Mouse (Mus musculus) myocyte (in vitro differentiated cells): ENCODE results near the gene Rnf148. TPM values are rescaled to one million over a fixed set of nuclear protein-coding genes. Genes with fewer than 3 reads are reported as not detected.

ENCODE experiments used
- H3K27me3 ChIP-seq: one replicate; pipeline ENCODE4 v1.6.1; 2011; ENCODE audit not compliant: control insufficient read depth, insufficient read depth, insufficient read length
- H3K36me3 ChIP-seq: one replicate; pipeline ENCODE4 v1.6.1; 2011; ENCODE audit not compliant: control insufficient read depth, insufficient read depth
- H3K4me2 ChIP-seq: one replicate; pipeline ENCODE4 v1.6.1; 2011; ENCODE audit warnings: low read depth, control low read depth
- H3K4me3 ChIP-seq: one replicate; pipeline ENCODE4 v1.5.1; 2011; ENCODE audit warnings: mild to moderate bottlenecking, control low read depth, moderate library complexity
- H3K79me2 ChIP-seq: one replicate; pipeline ENCODE4 v1.6.1; 2011; ENCODE audit not compliant: control insufficient read depth, insufficient read depth
- H3ac ChIP-seq: one replicate; pipeline ENCODE4 v1.6.1; 2011; ENCODE audit not compliant: control insufficient read depth, insufficient read length
- CEBPB ChIP-seq: IDR thresholded peaks from 2 replicates; pipeline ENCODE4 v1.6.1; 2011; ENCODE audit warnings: mild to moderate bottlenecking, moderate library complexity; ENCODE audit not compliant: poor library complexity, insufficient read depth, severe bottlenecking
- E2F4 ChIP-seq: IDR thresholded peaks from one replicate; pipeline ENCODE4 v1.6.1; 2011; ENCODE audit warnings: mild to moderate bottlenecking, control low read depth, moderate library complexity; ENCODE audit not compliant: insufficient read depth
- MAX ChIP-seq: IDR thresholded peaks from one replicate; pipeline ENCODE4 v1.6.1; 2011; ENCODE audit warnings: low read depth, mild to moderate bottlenecking, control low read depth
- MYOD1 ChIP-seq, 3 experiments: IDR thresholded peaks; one replicate each; pipeline ENCODE4 v1.6.1; 2011; ENCODE audit warnings: control low read depth in 2 of 3, low read depth in 2 of 3, mild to moderate bottlenecking in 2 of 3, moderate library complexity in 1 of 3; ENCODE audit not compliant: insufficient read length in 2 of 3, control insufficient read depth in 1 of 3
- MYOG ChIP-seq, 3 experiments: IDR thresholded peaks; one replicate each; pipeline ENCODE4 v1.6.1; 2011; ENCODE audit warnings: control low read depth in 2 of 3, low read depth in 2 of 3, mild to moderate bottlenecking in 2 of 3; ENCODE audit not compliant: insufficient read length in 2 of 3, control insufficient read depth in 1 of 3, insufficient read depth in 1 of 3
- POLR2A ChIP-seq: IDR thresholded peaks from one replicate; pipeline ENCODE4 v1.6.1; 2011; ENCODE audit warnings: low read depth, mild to moderate bottlenecking, control low read depth, moderate library complexity; ENCODE audit not compliant: insufficient read length
- POLR2AphosphoS2 ChIP-seq: IDR thresholded peaks from one replicate; pipeline ENCODE4 v1.6.1; 2011; ENCODE audit warnings: low read depth, control low read depth; ENCODE audit not compliant: insufficient read length
- REST ChIP-seq: IDR thresholded peaks from one replicate; pipeline ENCODE4 v1.6.1; 2011; ENCODE audit warnings: mild to moderate bottlenecking, control low read depth, moderate library complexity; ENCODE audit not compliant: insufficient read depth, insufficient read length
- SRF ChIP-seq: IDR thresholded peaks from one replicate; pipeline ENCODE4 v1.6.1; 2011; ENCODE audit warnings: low read depth; ENCODE audit not compliant: control insufficient read depth, insufficient read length
- TCF12 ChIP-seq: IDR thresholded peaks from one replicate; pipeline ENCODE4 v1.6.1; 2011; ENCODE audit warnings: mild to moderate bottlenecking, control low read depth; ENCODE audit not compliant: poor library complexity, insufficient read depth, severe bottlenecking
- TCF3 ChIP-seq: IDR thresholded peaks from one replicate; pipeline ENCODE4 v1.6.1; 2011; ENCODE audit warnings: low read depth, control low read depth; ENCODE audit not compliant: insufficient read length
- USF1 ChIP-seq: IDR thresholded peaks from one replicate; pipeline ENCODE4 v1.6.1; 2011; ENCODE audit warnings: low read depth, mild to moderate bottlenecking, control low read depth, moderate library complexity
- polyA plus RNA-seq: library from polyadenylated mRNA; unstranded; fragments of >200 nt; fragmentation: generic; extraction: Trizol; gene quantifications from one replicate; pipeline ENCODE4 v1.2.1, GENCODE M21; 2012; ENCODE audit warnings: missing spikeins

The Rnf148 gene
- not detected for polyA plus RNA-seq

GRCm38 (mm10) chr6:23655036-23655435 lies at the start of gene Rnf148:
Rnf148 (minus strand) TSS chr6:23655136.
- no peaks in the 10 kb centered on the region for H3K27me3 ChIP-seq
- H3K4me2 ChIP-seq, result no peak within 1 kb of the TSS
- H3K4me3 ChIP-seq, result no peak within 1 kb of the TSS
- no peaks in the 10 kb centered on the region for H3K36me3 ChIP-seq
- H3ac ChIP-seq, result no peak within 1 kb of the TSS
- TF ChIP-seq MAX (no peak), MYOD1 (IDR thresholded peaks at IDR 0.05; ENCODE audit: control insufficient read depth in 1 of 3, insufficient read length in 2 of 3, low read depth in 2 of 3) (no peak), SRF (no peak), E2F4 (no peak), TCF3 (no peak), REST (no peak), POLR2AphosphoS2 (no peak)
- H3K79me2 ChIP-seq, result no peaks in the 10 kb centered on the region

GRCm38 (mm10) chr6:23700879-23701278 lies 45.9 kb upstream of the Rnf148 start:
- Histone ChIP-seq H3ac (no peak overlapping the region), H3K79me2 (no peaks in the 10 kb centered on the region), H3K36me3 (no peaks in the 10 kb centered on the region), H3K4me2 (no peak overlapping the region), H3K4me3 (no peak overlapping the region), H3K27me3 (no peaks in the 10 kb centered on the region)
- TF ChIP-seq MYOD1 (IDR thresholded peaks at IDR 0.05; ENCODE audit: control insufficient read depth in 1 of 3, insufficient read length in 2 of 3, low read depth in 2 of 3) (no peak), MAX (no peak), REST (no peak), TCF12 (no peak), E2F4 (no peak), CEBPB (no peak), SRF (no peak), USF1 (no peak), MYOG (IDR thresholded peaks at IDR 0.05; ENCODE audit: control insufficient read depth in 1 of 3, insufficient read depth in 1 of 3, insufficient read length in 2 of 3, low read depth in 2 of 3) (no peak), POLR2A (no peak), TCF3 (no peak), POLR2AphosphoS2 (no peak)

GRCm38 (mm10) chr6:23678172-23678571 lies 23.2 kb upstream of the Rnf148 start:
- Histone ChIP-seq H3K4me2 (no peak overlapping the region), H3K27me3 (no peaks in the 10 kb centered on the region), H3K79me2 (no peaks in the 10 kb centered on the region), H3K36me3 (no peaks in the 10 kb centered on the region), H3K4me3 (no peak overlapping the region), H3ac (no peak overlapping the region)
- TF ChIP-seq TCF12, result no peak

GRCm38 (mm10) chr6:23650205-23650604 lies 4.7 kb downstream of the Rnf148 start, which contains the start of gene Rnf133:
Rnf133 (minus strand) TSS chr6:23650305.
- no peaks in the 10 kb centered on the region for H3K27me3 ChIP-seq
- H3K4me2 ChIP-seq, result no peak within 1 kb of the TSS
- H3K79me2 ChIP-seq, result no peaks in the 10 kb centered on the region
- H3K36me3 ChIP-seq, result no peaks in the 10 kb centered on the region
- no peak for TF ChIP-seq POLR2AphosphoS2
- no peak within 1 kb of the TSS for H3K4me3 ChIP-seq
- H3ac ChIP-seq, result no peak within 1 kb of the TSS

GRCm38 (mm10) chr6:23648732-23649131 lies 6.2 kb downstream of the Rnf148 start:
- Histone ChIP-seq H3ac (no peak overlapping the region), H3K4me3 (no peak overlapping the region), H3K27me3 (no peaks in the 10 kb centered on the region), H3K36me3 (no peaks in the 10 kb centered on the region), H3K79me2 (no peaks in the 10 kb centered on the region), H3K4me2 (no peak overlapping the region)
- TF ChIP-seq MYOD1 (IDR thresholded peaks at IDR 0.05; ENCODE audit: control insufficient read depth in 1 of 3, insufficient read length in 2 of 3, low read depth in 2 of 3), result no peak
- TF ChIP-seq E2F4, result no peak

GRCm38 (mm10) chr6:23647627-23648247 lies 7.2 kb downstream of the Rnf148 start:
- no peaks in the 10 kb centered on the region for H3K27me3 ChIP-seq
- no peaks in the 10 kb centered on the region for H3K36me3 ChIP-seq
- no peak overlapping the region for H3K4me3 ChIP-seq
- no peak overlapping the region for H3ac ChIP-seq
- H3K4me2 ChIP-seq, result no peak overlapping the region
- no peaks in the 10 kb centered on the region for H3K79me2 ChIP-seq
- no peak for TF ChIP-seq REST
- TF ChIP-seq E2F4, result no peak
